Mouse (Mus musculus) heart, postnatal 25 days (tissue): Measurements from ENCODE around the gene Usp45. TPM values are rescaled to one million over a fixed set of nuclear protein-coding genes. Genes with fewer than 3 reads are reported as not detected.

Experiments
- total RNA-seq, 2 experiments: library from RNA; stranded (reverse); gene quantifications; 2 replicates each; pipeline ENCODE4 v1.2.3; 2021

Gene Usp45
- total RNA-seq, 2 experiments from 2014 or later = 11.3 to 14.7 TPM

Other genes with a start within 250 kb of the Usp45 start
- gene Prdm13, start 81.2 kb upstream of the Usp45 start, total RNA-seq = not detected
- gene Ccnc, start 39.5 kb upstream of the Usp45 start, total RNA-seq = 10 to 100 TPM; 14.4 to 17.9 TPM
- gene Tstd3, start 56 bp downstream of the Usp45 start, total RNA-seq = 10 to 100 TPM; 17.5 to 19.4 TPM
- 10 to 100 TPM; 27.8 to 35.5 TPM for gene Pnisr, start 80.4 kb downstream of the Usp45 start, total RNA-seq
- 10 to 100 TPM; 35.0 to 37.1 TPM for gene Coq3, start 112.5 kb downstream of the Usp45 start, total RNA-seq
- gene Faxc, start 164.2 kb downstream of the Usp45 start, total RNA-seq = 1 to 10 TPM in 1 of 2 experiments, under 1 TPM in 1; 0.89 to 1.1 TPM